9 mouse cellular contexts compared by ENCODE assay signal in genomic region chr19:4047859-4048258, GRCm38 (mm10). TPM values are rescaled to one million over a fixed set of nuclear protein-coding genes. Genes with fewer than 3 reads are reported as not detected.
DNase-seq lines count a peak whose midpoint lies in the region; ATAC-seq and TF ChIP-seq lines count a peak whose summit lies in the region.
"Had no signal": no experiment of that assay in that cellular context is flagged by ENCODE, and none has a peak within 500 bp of the region (broad histone marks: within the 10 kb centered on the region; RNA-seq: fewer than 3 reads in every experiment).

No protein-coding gene starts in this region.

- ATAC-seq in erythroid progenitor cell, adult 5-6 weeks (replicated peaks; ENCODE audit: low FRiP score, poor library complexity, severe bottlenecking) = peak; percentile 33; the same call in 1 of the 2 replicates
- ATAC-seq in liver, postnatal 0 days = no peak

- no peak overlapping the region for H3K27ac ChIP-seq in liver, postnatal 0 days (ENCODE audit: low read depth)

- 21% methylated on average over 4 of the region's 4 CpGs for WGBS in liver, postnatal 0 days (ENCODE audit: insufficient replicate concordance)

- no peaks in the 10 kb centered on the region for H3K27me3 ChIP-seq in liver, postnatal 0 days (ENCODE audit: insufficient read depth, low read length)

- no peak for TF ChIP-seq EP300 in liver, postnatal 0 days (IDR thresholded peaks at IDR 0.05; ENCODE audit: low read depth)

- peak; percentile 83 for DNase-seq in urinary bladder, postnatal 14 days (ENCODE audit: low spot score)
- DNase-seq in urinary bladder, postnatal 10 days (ENCODE audit: low spot score) = no peak
- DNase-seq in brain, adult 2 months (ENCODE audit: low read depth, low spot score) = peak; percentile 94
- DNase-seq in kidney, postnatal 14 days = peak; percentile 85
- DNase-seq in liver, postnatal 0 days = peak; percentile 89
- peak; percentile 84 for DNase-seq in right cerebral cortex, postnatal 14 days
- peak; percentile 38 to 81 for DNase-seq in urinary bladder, postnatal 4 days (ENCODE audit: low spot score in 2 of 2)

- no peak overlapping the region for H3K9ac ChIP-seq in liver, postnatal 0 days (replicated peaks)

- peaks cover 13% of the 10 kb centered on the region; the same call in 1 of the 2 replicates for H3K4me1 ChIP-seq in liver, postnatal 0 days (ENCODE audit: insufficient read depth)

- TF ChIP-seq CTCF in liver, postnatal 0 days (IDR thresholded peaks at IDR 0.05; ENCODE audit: low read depth) = peak; percentile 94

- no peaks in the 10 kb centered on the region for H3K36me3 ChIP-seq in liver, postnatal 0 days (replicated peaks; ENCODE audit: insufficient read depth, low read length)

- peak overlapping the region; percentile 48 for H3K4me2 ChIP-seq in liver, postnatal 0 days (ENCODE audit: low read depth, low read length)

- H3K9me3 ChIP-seq in liver, postnatal 0 days (ENCODE audit: low read length) = no peaks in the 10 kb centered on the region

- H3K4me3 ChIP-seq in liver, postnatal 0 days (ENCODE audit: low read depth, low read length) = 0 out of 2 replicates have a peak overlapping the region, but pooled peaks have one; percentile 5

RNA-seq across cellular contexts. Expression of gene Gstp2, which starts 2.0 kb away (rescaled TPM):
- total RNA-seq in erythroid progenitor cell, adult 5-6 weeks (2015; ENCODE audit: low replicate concordance) = 3.2 TPM in 1 of 2 replicates, not detected in the other
- 3.2 TPM in 1 of 2 replicates, not detected in the other for total RNA-seq in erythroid progenitor cell, adult 5-6 weeks (2017; ENCODE audit: low replicate concordance)
- polyA plus RNA-seq in liver, postnatal 0 days (2015; fragmentation: Nextera tagmentation; extraction: Ambion mirVana) = 5.8 and 6.4 TPM in 2 replicates

RNA-seq across cellular contexts. Expression of gene Gstp1, which starts 10.1 kb away (rescaled TPM):
- total RNA-seq in erythroid progenitor cell, adult 5-6 weeks (2015; ENCODE audit: low replicate concordance) = 115 and 185 TPM in 2 replicates
- 22.8 and 23.9 TPM in 2 replicates for total RNA-seq in erythroid progenitor cell, adult 5-6 weeks (2017; ENCODE audit: low replicate concordance)
- polyA plus RNA-seq in liver, postnatal 0 days (2015; fragmentation: Nextera tagmentation; extraction: Ambion mirVana) = 428 and 442 TPM in 2 replicates

RNA-seq across cellular contexts. Expression of gene Gstp3, which starts 11.5 kb away (rescaled TPM):
- total RNA-seq in erythroid progenitor cell, adult 5-6 weeks (2015; ENCODE audit: low replicate concordance) = 8.8 and 15.9 TPM in 2 replicates
- 16.8 and 19.8 TPM in 2 replicates for total RNA-seq in erythroid progenitor cell, adult 5-6 weeks (2017; ENCODE audit: low replicate concordance)
- polyA plus RNA-seq in liver, postnatal 0 days (2015; fragmentation: Nextera tagmentation; extraction: Ambion mirVana) = 64.5 and 67.3 TPM in 2 replicates
- total RNA-seq: layer of hippocampus, adult 18-20 months had no signal

RNA-seq across cellular contexts. Expression of gene Cabp2, which starts 33.5 kb away (rescaled TPM):
- not detected in 2 replicates for total RNA-seq in erythroid progenitor cell, adult 5-6 weeks (2015; ENCODE audit: low replicate concordance)
- total RNA-seq in erythroid progenitor cell, adult 5-6 weeks (2017; ENCODE audit: low replicate concordance) = not detected in 2 replicates
- 0.38 and 0.43 TPM in 2 replicates for polyA plus RNA-seq in liver, postnatal 0 days (2015; fragmentation: Nextera tagmentation; extraction: Ambion mirVana)
- total RNA-seq: layer of hippocampus, adult 18-20 months had no signal

RNA-seq across cellular contexts. Expression of gene Ndufv1, which starts 35.3 kb away (rescaled TPM):
- 77.1 and 96.6 TPM in 2 replicates for total RNA-seq in erythroid progenitor cell, adult 5-6 weeks (2015; ENCODE audit: low replicate concordance)
- 161 and 207 TPM in 2 replicates for total RNA-seq in erythroid progenitor cell, adult 5-6 weeks (2017; ENCODE audit: low replicate concordance)
- 171 and 172 TPM in 2 replicates for polyA plus RNA-seq in liver, postnatal 0 days (2015; fragmentation: Nextera tagmentation; extraction: Ambion mirVana)
